Mouse (Mus musculus) neural tube, embryonic 14.5 days (tissue): ENCODE measurements at regions not wholly inside any gene's neighbourhood (a gene's known extent, or its start where the extent isn't known, plus 50 kb on each side); places are given as distances from the start of the nearest gene placed in this dataset.

Source experiments
- ATAC-seq: fragments of 200-750 bp; cut with Nextera tagmentation; 2 replicates; pipeline ENCODE4 v1.8.0; 2017; ENCODE audit warnings: low read depth, mild to moderate bottlenecking, moderate TSS enrichment, moderate library complexity
- H3K27ac ChIP-seq: fragments of 300-500 bp; sonication (generic); 2 replicates; pipeline ENCODE4 v1.5.1; 2014; ENCODE audit warnings: low read depth, mild to moderate bottlenecking, control low read depth, low read length, moderate library complexity, mixed read lengths
- H3K27me3 ChIP-seq: fragments of 300-500 bp; sonication (generic); 2 replicates; pipeline ENCODE4 v1.6.1; 2014; ENCODE audit warnings: low read length; ENCODE audit not compliant: control insufficient read depth, insufficient read depth
- H3K36me3 ChIP-seq: fragments of 300-500 bp; sonication (generic); 2 replicates; pipeline ENCODE4 v1.6.1; 2014; ENCODE audit warnings: low read length, mixed read lengths; ENCODE audit not compliant: control insufficient read depth, insufficient read depth
- H3K4me1 ChIP-seq: fragments of 300-500 bp; sonication (generic); 2 replicates; pipeline ENCODE4 v1.6.1; 2014; ENCODE audit warnings: low read length; ENCODE audit not compliant: control insufficient read depth, insufficient read depth
- H3K4me2 ChIP-seq: fragments of 300-500 bp; sonication (generic); 2 replicates; pipeline ENCODE4 v1.6.1; 2014; ENCODE audit warnings: mild to moderate bottlenecking, low read depth, low read length, control low read depth
- H3K4me3 ChIP-seq: fragments of 300-500 bp; sonication (generic); 2 replicates; pipeline ENCODE4 v1.5.1; 2014; ENCODE audit warnings: low read depth, low read length, control low read depth, mixed read lengths
- H3K9ac ChIP-seq: fragments of 300-500 bp; sonication (generic); replicated peaks from 2 replicates; pipeline ENCODE4 v1.6.1; 2014; ENCODE audit warnings: low read depth, mild to moderate bottlenecking, control low read depth, low read length, mixed read lengths
- H3K9me3 ChIP-seq: fragments of 300-500 bp; sonication (generic); 2 replicates; pipeline ENCODE4 v1.6.1; 2016; ENCODE audit warnings: low read length; ENCODE audit not compliant: control insufficient read depth
- WGBS: fragments of 180-500 bp; shearing (Covaris S2); extraction: QIAGEN DNeasy Blood & Tissue Kit; methylation state at CpG from one replicate; pipeline ENCODE4 v1.1.7; 2014; 5-methylcytosine and 5-hydroxymethylcytosine counted together

GRCm38 (mm10) chr15:69923833-69924232 lies 3423.1 kb upstream of the Lrrc6 start:
- 52% methylated on average over 4 of the region's 4 CpGs for WGBS
- H3K4me1 ChIP-seq: no peaks in the 10 kb centered on the region
- no peaks in the 10 kb centered on the region for H3K27me3 ChIP-seq
- no peaks in the 10 kb centered on the region for H3K36me3 ChIP-seq
- H3K9me3 ChIP-seq: no peaks in the 10 kb centered on the region
- H3K27ac ChIP-seq: no peak overlapping the region
- no peak overlapping the region for H3K9ac ChIP-seq
- H3K4me3 ChIP-seq: no peak overlapping the region
- no peak overlapping the region for H3K4me2 ChIP-seq
- no peak for ATAC-seq

GRCm38 (mm10) chr15:69923280-69923679 lies 3422.6 kb upstream of the Lrrc6 start:
- no peak overlapping the region for H3K9ac ChIP-seq
- H3K4me1 ChIP-seq: no peaks in the 10 kb centered on the region
- no peak overlapping the region for H3K4me2 ChIP-seq
- H3K4me3 ChIP-seq: no peak overlapping the region
- WGBS: 23% methylated on average over 2 of the region's 2 CpGs
- no peaks in the 10 kb centered on the region for H3K9me3 ChIP-seq
- H3K27ac ChIP-seq: no peak overlapping the region
- ATAC-seq: no peak
- H3K36me3 ChIP-seq: no peaks in the 10 kb centered on the region
- H3K27me3 ChIP-seq: no peaks in the 10 kb centered on the region

- H3K4me3 ChIP-seq: no peak overlapping the region
- peak; percentile 51; the same call in 1 of the 2 replicates for ATAC-seq
- H3K36me3 ChIP-seq: no peaks in the 10 kb centered on the region
- no peaks in the 10 kb centered on the region for H3K27me3 ChIP-seq
- H3K4me1 ChIP-seq: no peaks in the 10 kb centered on the region
- 81% methylated on average over 3 of the region's 3 CpGs for WGBS
- no peak overlapping the region for H3K9ac ChIP-seq
- H3K4me2 ChIP-seq: no peak overlapping the region
- no peaks in the 10 kb centered on the region for H3K9me3 ChIP-seq
- H3K27ac ChIP-seq: no peak overlapping the region
Measured at GRCm38 (mm10) chr15:69922176-69922575, 3421.5 kb upstream of the Lrrc6 start.

GRCm38 (mm10) chr15:69885764-69886163 lies 3385.1 kb upstream of the Lrrc6 start:
- H3K9ac ChIP-seq: no peak overlapping the region
- H3K4me3 ChIP-seq: no peak overlapping the region
- H3K27ac ChIP-seq: no peak overlapping the region
- no peaks in the 10 kb centered on the region for H3K9me3 ChIP-seq
- 70% methylated on average over 4 of the region's 4 CpGs for WGBS
- H3K4me2 ChIP-seq: no peak overlapping the region
- no peaks in the 10 kb centered on the region for H3K4me1 ChIP-seq
- H3K36me3 ChIP-seq: no peaks in the 10 kb centered on the region
- H3K27me3 ChIP-seq: no peaks in the 10 kb centered on the region
- ATAC-seq: no peak

GRCm38 (mm10) chr15:69878511-69878910 lies 3377.8 kb upstream of the Lrrc6 start:
- Histone ChIP-seq H3K27ac (no peak overlapping the region), H3K9ac (no peak overlapping the region), H3K27me3 (no peaks in the 10 kb centered on the region), H3K9me3 (no peaks in the 10 kb centered on the region), H3K4me2 (no peak overlapping the region), H3K4me3 (no peak overlapping the region), H3K36me3 (no peaks in the 10 kb centered on the region), H3K4me1 (no peaks in the 10 kb centered on the region)
- ATAC-seq: no peak

- no peak overlapping the region for H3K4me3 ChIP-seq
- H3K36me3 ChIP-seq: no peaks in the 10 kb centered on the region
- H3K9ac ChIP-seq: no peak overlapping the region
- no peak overlapping the region for H3K4me2 ChIP-seq
- no peaks in the 10 kb centered on the region for H3K27me3 ChIP-seq
- no peaks in the 10 kb centered on the region for H3K4me1 ChIP-seq
- WGBS: 8% methylated on average over 1 of the region's 1 CpGs
- ATAC-seq: no peak
- no peak overlapping the region for H3K27ac ChIP-seq
- H3K9me3 ChIP-seq: no peaks in the 10 kb centered on the region
Measured at GRCm38 (mm10) chr15:69853521-69853920, 3352.8 kb upstream of the Lrrc6 start.

GRCm38 (mm10) chr15:69849644-69850043 lies 3348.9 kb upstream of the Lrrc6 start:
- Histone ChIP-seq H3K27me3 (no peaks in the 10 kb centered on the region), H3K4me2 (no peak overlapping the region), H3K4me3 (no peak overlapping the region), H3K9me3 (no peaks in the 10 kb centered on the region), H3K36me3 (no peaks in the 10 kb centered on the region), H3K27ac (no peak overlapping the region), H3K9ac (no peak overlapping the region), H3K4me1 (no peaks in the 10 kb centered on the region)
- 91% methylated on average over 1 of the region's 1 CpGs for WGBS
- ATAC-seq: no peak
